Mouse (Mus musculus) ES-E14 (cell line): Measurements from ENCODE around the gene Cpt1a. TPM values are rescaled to one million over a fixed set of nuclear protein-coding genes. Genes with fewer than 3 reads are reported as not detected.

Experiments used
- DNase-seq: peaks from one replicate; pipeline ENCODE4 v3.0.0-alpha.2; 2013; ENCODE audit warnings: low read depth, low spot score
- H3K27ac ChIP-seq: 2 replicates; pipeline ENCODE4 v1.5.1; 2012; ENCODE audit warnings: low read depth, mild to moderate bottlenecking, low read length, moderate library complexity, mixed read lengths; ENCODE audit not compliant: poor library complexity, insufficient read depth, severe bottlenecking
- H3K36me3 ChIP-seq: 2 replicates; pipeline ENCODE4 v1.6.1; 2012; ENCODE audit warnings: mild to moderate bottlenecking, low read length, moderate library complexity, mixed read lengths; ENCODE audit not compliant: control insufficient read depth, poor library complexity, insufficient read depth, severe bottlenecking
- H3K4me1 ChIP-seq, 2 experiments: fragments of 150-350 bp in 1 of 2; sonication (generic) in 1 of 2; 2 replicates each; pipeline ENCODE4 v1.6.1; 2012; ENCODE audit warnings: low read length in 2 of 2, mild to moderate bottlenecking in 1 of 2, mixed read lengths in 1 of 2; ENCODE audit not compliant: control insufficient read depth in 2 of 2, insufficient read depth in 2 of 2, poor library complexity in 1 of 2
- H3K4me3 ChIP-seq, 2 experiments: fragments of 150-350 bp in 1 of 2; sonication (generic) in 1 of 2; 2 replicates each; pipeline ENCODE4 v1.5.1; 2012; ENCODE audit warnings: low read length in 2 of 2, low read depth in 1 of 2, mild to moderate bottlenecking in 1 of 2, mixed read lengths in 1 of 2; ENCODE audit not compliant: insufficient read depth in 1 of 2, poor library complexity in 1 of 2, severe bottlenecking in 1 of 2
- H3K9ac ChIP-seq: 2 replicates; pipeline ENCODE4 v1.6.1; 2012; ENCODE audit warnings: low read depth, mild to moderate bottlenecking, low read length, mixed read lengths; ENCODE audit not compliant: poor library complexity, insufficient read depth, severe bottlenecking
- H3K9me3 ChIP-seq: fragments of 150-350 bp; sonication (generic); 2 replicates; pipeline ENCODE4 v1.6.1; 2012; ENCODE audit warnings: low read depth, mild to moderate bottlenecking, low read length; ENCODE audit not compliant: control insufficient read depth, insufficient read depth
- CHD2 ChIP-seq: IDR thresholded peaks from 2 replicates; pipeline ENCODE4 v1.6.1; 2014; ENCODE audit warnings: mild to moderate bottlenecking, low read depth, low read length, inconsistent platforms
- HCFC1 ChIP-seq: IDR thresholded peaks from 2 replicates; pipeline ENCODE4 v1.6.1; 2012; ENCODE audit warnings: low read length, inconsistent platforms, borderline replicate concordance; ENCODE audit not compliant: insufficient read depth
- MAFK ChIP-seq: IDR thresholded peaks from 2 replicates; pipeline ENCODE4 v1.6.1; 2014; ENCODE audit warnings: mild to moderate bottlenecking, low read depth, low read length, inconsistent platforms; ENCODE audit not compliant: insufficient read depth
- ZC3H11A ChIP-seq: IDR thresholded peaks from 2 replicates; pipeline ENCODE4 v1.6.1; 2012; ENCODE audit warnings: low read depth, mild to moderate bottlenecking, inconsistent platforms, low read length, borderline replicate concordance
- ZNF384 ChIP-seq: IDR thresholded peaks from 2 replicates; pipeline ENCODE4 v1.6.1; 2012; ENCODE audit warnings: low read depth, low read length, inconsistent platforms
- in situ Hi-C, 2 experiments: fragments of 600-800 bp; cut with MboI; formaldehyde crosslinking; loops; one replicate each; pipeline ENCODE4 v1.15.1; 2025; ENCODE audit warnings: low sequenced_read_pairs in 2 of 2, inconsistent platforms in 1 of 2; ENCODE audit not compliant: unreplicated experiment in 2 of 2
- total RNA-seq: library from RNA; depleted of rRNA; stranded (reverse); fragments of 300-350 nt; gene quantifications from 2 replicates; pipeline ENCODE4 v1.2.3, GENCODE M21; 2012

Cpt1a gene
- total RNA-seq, 1 experiment, result 15.7 TPM

DNA sequence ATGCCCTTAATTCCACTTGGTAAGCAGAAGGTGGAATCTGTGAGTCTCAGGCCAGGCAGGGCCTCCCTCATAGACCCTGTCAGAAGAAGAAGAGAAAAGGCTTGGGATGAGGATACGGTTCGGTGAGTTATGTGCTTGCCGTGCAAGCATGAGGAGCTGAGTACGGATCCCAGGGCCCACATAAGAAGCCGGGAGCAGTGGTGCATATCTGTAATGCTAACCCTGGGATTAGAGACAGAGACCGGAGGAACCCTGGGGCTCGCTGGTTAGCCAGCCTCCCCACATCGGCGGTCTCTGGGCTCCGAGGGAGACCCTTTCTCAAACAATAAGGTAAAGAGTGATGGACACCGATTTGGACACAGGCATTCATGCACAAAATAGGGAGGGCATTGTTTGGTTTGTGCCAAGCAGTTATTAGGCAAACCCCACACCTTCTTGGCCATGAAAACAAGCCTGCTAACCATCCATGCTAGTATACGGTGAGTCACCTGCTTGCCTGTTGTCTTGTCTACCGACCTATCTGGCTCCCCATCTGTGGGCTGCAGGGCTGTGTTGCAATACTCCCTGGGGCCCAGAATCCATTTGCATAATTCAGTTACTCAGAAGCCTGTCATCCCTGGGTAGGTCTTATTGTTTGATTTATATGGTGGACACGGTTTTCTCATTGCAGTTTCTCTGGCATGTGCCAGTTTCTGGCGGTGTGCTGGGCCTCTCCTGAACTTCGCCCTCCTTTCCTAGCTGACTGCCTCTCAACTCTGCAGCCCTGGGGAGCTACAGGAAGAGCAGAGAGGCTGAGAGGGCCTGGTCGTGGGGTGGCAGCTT lies 11.8 kb downstream of the Cpt1a start:
- Histone ChIP-seq H3K9me3 (no peaks in the 10 kb centered on the region), H3K4me1 (peaks cover 0 to 7% of the 10 kb centered on the region in 2 experiments; a peak in 2 of 4 replicates), H3K27ac (no peak overlapping the region), H3K36me3 (no peaks in the 10 kb centered on the region), H3K4me3 (no peak overlapping the region), H3K9ac (no peak overlapping the region)
- no peak for TF ChIP-seq ZC3H11A
- no peak for TF ChIP-seq MAFK
- TF ChIP-seq HCFC1, result no peak
- no peak for TF ChIP-seq ZNF384
- in situ Hi-C loops, result no loop called here
- no peak for DNase-seq

DNA sequence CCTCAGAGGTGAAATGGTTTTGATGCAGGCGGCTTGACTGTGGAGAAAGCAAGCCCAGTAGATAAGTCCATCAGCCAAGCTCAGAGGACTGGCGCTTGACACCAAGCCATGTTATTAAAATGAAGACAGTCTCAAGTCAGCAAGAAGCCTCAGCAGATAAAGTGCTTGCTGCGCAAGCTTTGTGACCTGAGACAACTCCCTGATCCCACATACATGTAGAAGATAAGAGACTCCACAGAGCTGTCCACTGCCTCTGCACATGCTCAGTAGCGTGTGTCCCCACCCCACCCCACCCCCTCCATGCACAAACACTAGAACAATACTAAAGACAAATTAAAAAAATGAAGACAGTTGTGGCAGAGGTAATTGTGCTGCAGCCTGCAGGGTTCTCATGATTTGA lies 12.4 kb downstream of the Cpt1a start:
- in situ Hi-C loops, result no loop called here
- Histone ChIP-seq H3K36me3 (no peaks in the 10 kb centered on the region), H3K27ac (no peak overlapping the region), H3K9me3 (no peaks in the 10 kb centered on the region), H3K4me1 (peaks cover 0 to 7% of the 10 kb centered on the region in 2 experiments; a peak in 2 of 4 replicates), H3K4me3 (no peak overlapping the region), H3K9ac (no peak overlapping the region)
- DNase-seq, result no peak
- TF ChIP-seq CHD2 (no peak), MAFK (no peak), HCFC1 (no peak), ZC3H11A (no peak), ZNF384 (no peak)

DNA sequence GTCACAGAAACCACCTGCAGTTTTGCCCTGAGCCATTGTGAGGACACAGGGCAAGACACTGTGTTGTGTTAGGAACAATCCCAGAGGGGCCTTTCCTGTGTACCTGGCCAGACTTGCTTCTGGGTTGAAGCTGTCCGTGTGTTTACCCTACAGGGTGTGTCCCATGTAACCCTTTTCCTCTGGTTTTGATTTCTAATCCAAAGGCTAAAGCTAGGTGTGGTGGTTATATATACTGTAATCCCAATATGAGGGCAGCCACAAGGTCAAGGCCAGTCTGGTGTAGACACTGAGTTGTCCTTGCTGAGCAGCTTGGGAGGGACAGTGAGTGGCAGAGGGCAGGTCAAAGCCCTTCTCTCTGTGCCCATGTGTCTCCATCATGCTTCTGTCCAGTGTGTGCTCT lies 13.8 kb downstream of the Cpt1a start:
- H3K9ac ChIP-seq, result no peak overlapping the region
- H3K4me3 ChIP-seq, result no peak overlapping the region
- no peaks in the 10 kb centered on the region for H3K36me3 ChIP-seq
- no peak for DNase-seq
- in situ Hi-C loops, result no loop called here
- H3K27ac ChIP-seq, result no peak overlapping the region
- no peak for TF ChIP-seq ZC3H11A
- H3K9me3 ChIP-seq, result no peaks in the 10 kb centered on the region
- peaks cover 0 to 1% of the 10 kb centered on the region in 2 experiments; a peak in 2 of 4 replicates for H3K4me1 ChIP-seq

DNA sequence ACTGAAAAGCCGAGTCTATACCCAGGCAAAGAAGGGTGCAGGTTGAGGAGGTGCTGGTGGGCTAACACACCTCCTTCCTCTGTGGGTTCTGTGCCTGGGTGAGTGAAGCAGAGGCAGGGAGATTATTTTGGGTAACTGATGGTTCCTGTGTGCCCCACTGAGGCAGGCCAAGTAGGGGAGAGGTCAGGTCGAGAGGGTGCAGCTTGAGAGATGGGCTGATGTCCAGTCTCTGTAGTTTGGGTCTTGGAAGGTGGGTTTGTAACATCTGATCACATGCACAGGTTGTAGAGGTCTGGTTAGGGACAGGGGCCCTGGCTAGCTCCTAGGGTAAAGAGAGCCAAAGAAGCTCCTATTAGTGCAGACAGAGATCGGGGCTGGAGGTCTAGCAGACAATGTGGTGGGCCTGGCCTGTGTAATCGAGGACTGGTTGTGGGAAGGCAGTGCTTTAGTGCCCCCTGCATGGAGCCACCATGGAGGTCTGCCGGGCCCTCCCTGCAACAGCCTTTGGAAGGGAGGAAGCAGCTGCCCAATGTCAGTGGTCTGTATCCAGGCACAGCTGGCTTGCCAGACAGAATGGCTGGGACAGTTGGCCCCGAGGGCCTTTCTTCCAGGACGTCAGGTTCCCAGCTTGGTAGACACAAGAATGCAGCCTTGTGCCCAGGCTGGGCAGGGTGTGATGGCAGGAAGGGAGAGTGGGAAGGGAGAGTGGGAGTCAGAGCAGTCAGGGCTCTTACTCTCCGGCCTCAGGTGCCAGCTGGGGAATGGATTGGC lies 14.5 kb downstream of the Cpt1a start:
- H3K4me1 ChIP-seq, result no peaks in the 10 kb centered on the region; a peak in 1 of 4 replicates

More for the DNA sequence above, 14.5 kb downstream of the Cpt1a start:
- in situ Hi-C loops, result no loop called here
- no peak for DNase-seq
- Histone ChIP-seq H3K9me3 (no peaks in the 10 kb centered on the region), H3K36me3 (no peaks in the 10 kb centered on the region), H3K4me3 (no peak overlapping the region), H3K27ac (no peak overlapping the region), H3K9ac (no peak overlapping the region)
- TF ChIP-seq CHD2 (no peak), ZNF384 (no peak), MAFK (no peak), ZC3H11A (no peak), HCFC1 (no peak)
